In genomic region chr7:30591605-30591951, GRCm38 (mm10) we compare ENCODE assay signal across 2 mouse cellular contexts.
A peak's percentile ranks its signal among the peaks of the same experiment; 100 is the strongest.
TF ChIP-seq lines count a peak whose summit lies in the region.

No protein-coding gene starts in this region.

TF ChIP-seq in CH12.LX, 34 proteins besides CTCF, POLR2A, EP300 and RAD21:
- TF ChIP-seq UBTF (IDR thresholded peaks at IDR 0.05; ENCODE audit: low read depth, low read length) (0 out of 2 replicates have a peak, but pooled peaks have one; percentile 70), ZC3H11A (IDR thresholded peaks at IDR 0.05; ENCODE audit: low read depth, low read length) (no peak), IRF4 (IDR thresholded peaks at IDR 0.05; ENCODE audit: low read depth, low read length) (peak; percentile 9; the same call in 1 of the 2 replicates), MYC (IDR thresholded peaks at IDR 0.05; ENCODE audit: low read depth, low read length) (no peak), RCOR1 (conservative IDR thresholded peaks at IDR 0.05; ENCODE audit: low read depth, low read length) (no peak)

TF ChIP-seq in MEL, 35 proteins besides CTCF, POLR2A, EP300 and RAD21:
- no peak for TF ChIP-seq NRF1 (IDR thresholded peaks at IDR 0.05; ENCODE audit: insufficient read depth, low read depth, low read length, poor library complexity, severe bottlenecking)
- TF ChIP-seq NELFE (IDR thresholded peaks at IDR 0.05; ENCODE audit: low read depth, low read length), result no peak
- no peak for TF ChIP-seq MXI1 (IDR thresholded peaks at IDR 0.05; ENCODE audit: low read depth, low read length)
- TF ChIP-seq HCFC1 (IDR thresholded peaks at IDR 0.05; ENCODE audit: low read depth, low read length), result no peak
- no peak for TF ChIP-seq USF2 (IDR thresholded peaks at IDR 0.05; ENCODE audit: borderline replicate concordance in 1 of 2, insufficient read depth in 1 of 2, low read depth in 1 of 2, low read length in 2 of 2)
- TF ChIP-seq RCOR1 (IDR thresholded peaks at IDR 0.05; ENCODE audit: low read depth, low read length), result no peak
- TF ChIP-seq MEF2A (IDR thresholded peaks at IDR 0.05; ENCODE audit: extremely low read depth, insufficient replicate concordance, low read depth, low read length, poor library complexity, severe bottlenecking), result no peak
- no peak for TF ChIP-seq ZMIZ1 (IDR thresholded peaks at IDR 0.05; ENCODE audit: low read depth, low read length)
- TF ChIP-seq ZKSCAN1 (IDR thresholded peaks at IDR 0.05; ENCODE audit: low read depth, low read length), result no peak
- no peak for TF ChIP-seq POLR2AphosphoS2 (IDR thresholded peaks at IDR 0.05; ENCODE audit: low read length)
- no peak for TF ChIP-seq ETS1 (IDR thresholded peaks at IDR 0.05; ENCODE audit: low read depth, low read length)
- no peak for TF ChIP-seq CHD1 (IDR thresholded peaks at IDR 0.05; ENCODE audit: low read depth, low read length)
- TF ChIP-seq MAX (IDR thresholded peaks at IDR 0.05; ENCODE audit: low read length), result no peak
- no peak for TF ChIP-seq TAL1 (IDR thresholded peaks at IDR 0.05; ENCODE audit: low read length)
- no peak for TF ChIP-seq CHD2 (IDR thresholded peaks at IDR 0.05; ENCODE audit: low read length)
- no peak for TF ChIP-seq USF1 (IDR thresholded peaks at IDR 0.05; ENCODE audit: low read depth, low read length)
